Mouse (Mus musculus) thymus, adult 2 months (tissue): ENCODE data around the gene Ddr1.

Experiments used
- CTCF ChIP-seq: fragments of 200-500 bp; IDR thresholded peaks from 2 replicates; pipeline ENCODE4 v1.5.1; 2012; ENCODE audit warnings: mild to moderate bottlenecking, control low read depth, low read length, moderate library complexity, borderline replicate concordance; ENCODE audit not compliant: control insufficient read depth, poor library complexity, insufficient read depth; ENCODE audit errors: extremely low read depth
- POLR2A ChIP-seq: fragments of 200-500 bp; IDR thresholded peaks from 2 replicates; pipeline ENCODE4 v1.6.1; 2012; ENCODE audit warnings: mild to moderate bottlenecking, low read length, control low read depth, moderate library complexity; ENCODE audit not compliant: control insufficient read depth, poor library complexity, insufficient read depth; ENCODE audit errors: extremely low read depth

GRCm38 (mm10) chr17:35695289-35695688, 9.1 kb downstream of the Ddr1 start:
- TF ChIP-seq CTCF (no peak), POLR2A (no peak)
